Mouse (Mus musculus) skeletal muscle tissue, adult 2 months (tissue): ENCODE measurements at regions not wholly inside any gene's neighbourhood (a gene's known extent, or its start where the extent isn't known, plus 50 kb on each side); places are given as distances from the start of the nearest gene placed in this dataset.

ENCODE experiments used
- DNase-seq: peaks from one replicate; pipeline ENCODE4 v3.0.0-alpha.2; 2012; ENCODE audit warnings: low read depth, low spot score

GRCm38 (mm10) chr12:109662179-109662578 is 62.0 kb upstream of the Rtl1 start:
- no peak for DNase-seq

- DNase-seq, result no peak
Measured at GRCm38 (mm10) chr12:109674766-109675165, 74.6 kb upstream of the Rtl1 start.

GRCm38 (mm10) chr12:109694046-109694445 is 93.9 kb upstream of the Rtl1 start:
- no peak for DNase-seq

- peak; percentile 82 for DNase-seq
Measured at GRCm38 (mm10) chr12:109694801-109695430, 94.8 kb upstream of the Rtl1 start.

- DNase-seq, result no peak
Measured at GRCm38 (mm10) chr12:109706820-109707219, 106.7 kb upstream of the Rtl1 start.

- DNase-seq, result no peak
Measured at GRCm38 (mm10) chr12:109709661-109710060, 109.5 kb upstream of the Rtl1 start.

- DNase-seq, result no peak
Measured at GRCm38 (mm10) chr12:109711392-109711791, 111.3 kb upstream of the Rtl1 start.

GRCm38 (mm10) chr12:109711946-109712345 is 111.8 kb upstream of the Rtl1 start:
- no peak for DNase-seq

- no peak for DNase-seq
Measured at GRCm38 (mm10) chr12:109712386-109712785, 112.3 kb upstream of the Rtl1 start.

- DNase-seq, result no peak
Measured at GRCm38 (mm10) chr12:109713041-109713440, 112.9 kb upstream of the Rtl1 start.

- DNase-seq, result no peak
Measured at GRCm38 (mm10) chr12:109714061-109714460, 113.9 kb upstream of the Rtl1 start.

GRCm38 (mm10) chr12:109716991-109717390 is 116.9 kb upstream of the Rtl1 start:
- DNase-seq, result no peak

- DNase-seq, result no peak
Measured at GRCm38 (mm10) chr12:109718036-109718435, 117.9 kb upstream of the Rtl1 start.

- DNase-seq, result no peak
Measured at GRCm38 (mm10) chr12:109738201-109738600, 138.1 kb upstream of the Rtl1 start.

GRCm38 (mm10) chr12:109738911-109739310 is 138.8 kb upstream of the Rtl1 start:
- no peak for DNase-seq

GRCm38 (mm10) chr12:109742486-109742885 is 142.4 kb upstream of the Rtl1 start:
- DNase-seq, result no peak

- no peak for DNase-seq
Measured at GRCm38 (mm10) chr12:109743036-109743650, 143.0 kb upstream of the Rtl1 start.

- no peak for DNase-seq
Measured at GRCm38 (mm10) chr12:109744186-109744585, 144.1 kb upstream of the Rtl1 start.

GRCm38 (mm10) chr12:109745731-109746484 is 145.8 kb upstream of the Rtl1 start:
- DNase-seq, result no peak

- no peak for DNase-seq
Measured at GRCm38 (mm10) chr12:109747201-109747600, 147.1 kb upstream of the Rtl1 start.

- DNase-seq, result no peak
Measured at GRCm38 (mm10) chr12:109747776-109748175, 147.6 kb upstream of the Rtl1 start.

- no peak for DNase-seq
Measured at GRCm38 (mm10) chr12:109748326-109749059, 148.4 kb upstream of the Rtl1 start.
